Mouse (Mus musculus) kidney, adult 2 months (tissue): Measurements from ENCODE around the gene Hmces.

Experiments used
- CTCF ChIP-seq: fragments of 200-500 bp; conservative IDR thresholded peaks from 2 replicates; pipeline ENCODE4 v1.5.1; 2011; ENCODE audit warnings: low read depth, mild to moderate bottlenecking, control low read depth, low read length, moderate library complexity, mixed read lengths; ENCODE audit not compliant: insufficient read depth, insufficient read length
- POLR2A ChIP-seq: fragments of 200-500 bp; IDR thresholded peaks from one replicate; pipeline ENCODE4 v1.6.1; 2011; ENCODE audit warnings: low read depth, low read length, control low read depth

DNA sequence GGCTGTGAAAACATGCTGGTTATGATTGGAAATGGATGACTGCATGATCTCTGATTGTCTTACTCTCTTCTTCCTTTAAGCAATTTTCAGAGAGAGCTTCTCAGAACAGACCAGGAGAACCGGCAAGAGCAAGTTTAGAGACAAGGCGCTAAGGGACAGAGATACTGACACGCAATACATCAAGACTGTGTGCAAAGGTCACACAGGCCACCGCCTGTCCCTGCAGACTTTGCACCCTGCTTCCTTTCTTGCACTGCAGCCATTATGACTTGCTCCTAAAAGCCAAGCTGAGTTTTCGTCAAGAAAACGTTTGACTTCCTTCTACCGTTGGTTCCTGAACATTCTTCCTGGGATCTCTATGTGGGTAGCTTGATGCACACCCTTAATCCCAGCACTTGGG, 38.2 kb upstream of the Hmces start:
- TF ChIP-seq POLR2A, result no peak
- no peak for TF ChIP-seq CTCF
